Mouse (Mus musculus) forebrain, embryonic 10.5 days (tissue): ENCODE data around the gene Gm12166. TPM values are rescaled to one million over a fixed set of nuclear protein-coding genes. Genes with fewer than 3 reads are reported as not detected.

ENCODE experiments used
- DNase-seq: peaks from one replicate; pipeline ENCODE4 v3.0.0-alpha.2; 2017; ENCODE audit warnings: low spot score; ENCODE audit errors: extremely low spot score
- H3K27ac ChIP-seq: fragments of 300-500 bp; sonication (generic); 2 replicates; pipeline ENCODE4 v1.5.1; 2016; ENCODE audit warnings: mild to moderate bottlenecking
- H3K27me3 ChIP-seq: fragments of 300-500 bp; sonication (generic); 2 replicates; pipeline ENCODE4 v1.6.1; 2016; ENCODE audit warnings: mild to moderate bottlenecking; ENCODE audit not compliant: poor library complexity, severe bottlenecking
- H3K36me3 ChIP-seq: fragments of 300-500 bp; sonication (generic); replicated peaks from 2 replicates; pipeline ENCODE4 v1.6.1; 2016; ENCODE audit warnings: mild to moderate bottlenecking, moderate library complexity
- H3K4me1 ChIP-seq: fragments of 300-500 bp; sonication (generic); 2 replicates; pipeline ENCODE4 v1.6.1; 2016
- H3K4me3 ChIP-seq: fragments of 300-500 bp; sonication (generic); 2 replicates; pipeline ENCODE4 v1.5.1; 2016; ENCODE audit warnings: mild to moderate bottlenecking, moderate library complexity
- H3K9me3 ChIP-seq: fragments of 300-500 bp; sonication (generic); 2 replicates; pipeline ENCODE4 v1.6.1; 2016; ENCODE audit warnings: mild to moderate bottlenecking, moderate library complexity
- WGBS: fragments of 180-500 bp; shearing (Covaris S2); methylation state at CpG from one replicate; pipeline ENCODE4 v1.1.7; 2016; 5-methylcytosine and 5-hydroxymethylcytosine counted together
- polyA plus RNA-seq: library from polyadenylated mRNA; unstranded; fragments of >200 nt; fragmentation: Nextera tagmentation; extraction: Ambion mirVana; gene quantifications from 2 replicates; pipeline ENCODE4 v1.2.1, GENCODE M21; 2016

Gene Gm12166
- polyA plus RNA-seq, 1 experiment from 2014 or later = 2.5 TPM

- no peak overlapping the region for H3K4me3 ChIP-seq
- WGBS = 79% methylated on average over 4 of the region's 4 CpGs
- no peak for DNase-seq
- H3K36me3 ChIP-seq = no peaks in the 10 kb centered on the region; the same call in none of the 2 replicates
- peak overlapping the region; percentile 67; the same call in 1 of the 2 replicates for H3K27ac ChIP-seq
- peaks cover 50% of the 10 kb centered on the region for H3K4me1 ChIP-seq
- no peaks in the 10 kb centered on the region for H3K27me3 ChIP-seq
- no peaks in the 10 kb centered on the region for H3K9me3 ChIP-seq
These were observed 18.0 kb upstream of the Gm12166 start for GRCm38 (mm10) chr11:46070161-46070560.

- no peak for DNase-seq
- Histone ChIP-seq H3K4me3 (no peak overlapping the region), H3K36me3 (no peaks in the 10 kb centered on the region; the same call in none of the 2 replicates), H3K27me3 (no peaks in the 10 kb centered on the region), H3K4me1 (peaks cover 56% of the 10 kb centered on the region), H3K27ac (peak overlapping the region; percentile 67), H3K9me3 (no peaks in the 10 kb centered on the region)
- WGBS = 28% methylated on average over 17 of the region's 17 CpGs
These were observed 17.4 kb upstream of the Gm12166 start for GRCm38 (mm10) chr11:46069408-46070003.

- DNase-seq = no peak
- 37% methylated on average over 12 of the region's 12 CpGs for WGBS
- Histone ChIP-seq H3K4me3 (no peak overlapping the region), H3K27ac (peak overlapping the region; percentile 67; the same call in 1 of the 2 replicates), H3K4me1 (peaks cover 60% of the 10 kb centered on the region), H3K36me3 (no peaks in the 10 kb centered on the region; the same call in none of the 2 replicates), H3K9me3 (no peaks in the 10 kb centered on the region), H3K27me3 (no peaks in the 10 kb centered on the region)
These were observed 16.8 kb upstream of the Gm12166 start for GRCm38 (mm10) chr11:46068756-46069407.

GRCm38 (mm10) chr11:46067371-46068060 is 15.4 kb upstream of the Gm12166 start:
- no peaks in the 10 kb centered on the region for H3K27me3 ChIP-seq
- peaks cover 52% of the 10 kb centered on the region for H3K4me1 ChIP-seq
- no peak for DNase-seq
- no peak overlapping the region for H3K27ac ChIP-seq
- no peaks in the 10 kb centered on the region; the same call in none of the 2 replicates for H3K36me3 ChIP-seq
- H3K4me3 ChIP-seq = no peak overlapping the region
- WGBS = 94% methylated on average over 10 of the region's 10 CpGs
- H3K9me3 ChIP-seq = no peaks in the 10 kb centered on the region

GRCm38 (mm10) chr11:46065201-46066011 is 13.3 kb upstream of the Gm12166 start:
- Histone ChIP-seq H3K4me1 (peaks cover 41% of the 10 kb centered on the region), H3K27me3 (no peaks in the 10 kb centered on the region), H3K27ac (peak overlapping the region; percentile 74), H3K4me3 (no peak overlapping the region), H3K9me3 (no peaks in the 10 kb centered on the region), H3K36me3 (no peaks in the 10 kb centered on the region; the same call in 1 of the 2 replicates)
- 73% methylated on average over 21 of the region's 21 CpGs for WGBS
- no peak for DNase-seq

GRCm38 (mm10) chr11:46064767-46065166 is 12.6 kb upstream of the Gm12166 start:
- Histone ChIP-seq H3K27ac (peak overlapping the region; percentile 74), H3K4me1 (peaks cover 36% of the 10 kb centered on the region), H3K36me3 (no peaks in the 10 kb centered on the region; the same call in 1 of the 2 replicates), H3K4me3 (no peak overlapping the region), H3K9me3 (no peaks in the 10 kb centered on the region), H3K27me3 (no peaks in the 10 kb centered on the region)
- 64% methylated on average over 8 of the region's 8 CpGs for WGBS
- no peak for DNase-seq

- 71% methylated on average over 9 of the region's 9 CpGs for WGBS
- no peak for DNase-seq
- Histone ChIP-seq H3K27ac (no peak overlapping the region), H3K9me3 (no peaks in the 10 kb centered on the region), H3K36me3 (no peaks in the 10 kb centered on the region; the same call in 1 of the 2 replicates), H3K4me3 (no peak overlapping the region), H3K4me1 (peaks cover 24% of the 10 kb centered on the region), H3K27me3 (peaks cover 1% of the 10 kb centered on the region)
These were observed 11.0 kb upstream of the Gm12166 start for GRCm38 (mm10) chr11:46062993-46063731.

GRCm38 (mm10) chr11:46062569-46062968 is 10.4 kb upstream of the Gm12166 start:
- 72% methylated on average over 4 of the region's 4 CpGs for WGBS
- Histone ChIP-seq H3K27ac (no peak overlapping the region), H3K4me1 (peaks cover 28% of the 10 kb centered on the region), H3K36me3 (no peaks in the 10 kb centered on the region; the same call in 1 of the 2 replicates), H3K4me3 (no peak overlapping the region), H3K27me3 (peaks cover 7% of the 10 kb centered on the region), H3K9me3 (no peaks in the 10 kb centered on the region)
- DNase-seq = no peak

GRCm38 (mm10) chr11:46061776-46062445 is 9.8 kb upstream of the Gm12166 start:
- no peak for DNase-seq
- WGBS = 87% methylated on average over 6 of the region's 6 CpGs
- no peaks in the 10 kb centered on the region; the same call in 1 of the 2 replicates for H3K36me3 ChIP-seq

GRCm38 (mm10) chr11:46060651-46061020 is 8.5 kb upstream of the Gm12166 start:
- 80% methylated on average over 5 of the region's 5 CpGs for WGBS
- Histone ChIP-seq H3K9me3 (no peaks in the 10 kb centered on the region), H3K27me3 (peaks cover 22% of the 10 kb centered on the region), H3K4me3 (no peak overlapping the region), H3K36me3 (no peaks in the 10 kb centered on the region), H3K27ac (no peak overlapping the region), H3K4me1 (peaks cover 41% of the 10 kb centered on the region)
- DNase-seq = no peak

More at GRCm38 (mm10) chr11:46061776-46062445, 9.8 kb upstream of the Gm12166 start:
- no peaks in the 10 kb centered on the region for H3K9me3 ChIP-seq
- H3K27me3 ChIP-seq = peaks cover 14% of the 10 kb centered on the region
- no peak overlapping the region for H3K27ac ChIP-seq
- peaks cover 33% of the 10 kb centered on the region for H3K4me1 ChIP-seq
- H3K4me3 ChIP-seq = no peak overlapping the region

- Histone ChIP-seq H3K4me1 (peaks cover 41% of the 10 kb centered on the region), H3K4me3 (no peak overlapping the region), H3K27me3 (peaks cover 24% of the 10 kb centered on the region), H3K27ac (no peak overlapping the region), H3K9me3 (no peaks in the 10 kb centered on the region), H3K36me3 (no peaks in the 10 kb centered on the region)
- WGBS = 75% methylated on average over 8 of the region's 8 CpGs
- no peak for DNase-seq
These were observed 7.9 kb upstream of the Gm12166 start for GRCm38 (mm10) chr11:46059887-46060650.
